8 mouse cellular contexts compared by ENCODE assay signal in the genomic region with DNA sequence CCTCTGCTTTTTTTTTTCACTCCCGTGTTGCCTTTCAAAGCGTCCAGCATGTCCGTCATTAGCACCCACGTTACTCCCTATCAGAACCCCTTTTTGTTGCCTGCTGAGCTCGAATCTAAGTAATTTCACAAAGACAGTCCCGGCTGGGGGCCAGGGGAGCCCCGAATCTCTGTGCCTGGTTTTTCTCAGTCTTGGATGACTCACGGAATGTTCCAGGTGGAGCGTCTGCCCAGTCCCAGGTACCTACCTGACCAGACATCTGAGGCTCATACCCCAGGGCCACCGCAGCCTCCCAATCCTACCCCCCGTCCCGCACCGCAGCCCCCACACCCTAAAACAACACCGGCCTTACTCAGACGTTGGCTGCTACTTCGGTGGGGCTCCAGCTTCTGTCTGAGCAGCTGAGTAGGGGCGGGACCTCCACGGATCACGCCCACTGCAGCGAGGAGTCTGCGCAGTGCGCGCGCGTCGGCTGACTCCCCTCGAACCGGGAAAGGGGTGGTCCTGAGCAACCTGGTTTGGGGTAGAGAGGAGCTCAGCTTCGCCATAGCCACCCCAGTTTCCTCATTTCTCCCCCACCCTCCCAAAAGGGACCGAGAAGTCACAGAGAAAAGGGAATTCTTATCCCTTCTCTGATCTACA. TPM values are rescaled to one million over a fixed set of nuclear protein-coding genes. Genes with fewer than 3 reads are reported as not detected.
DNase-seq lines count a peak whose midpoint lies in the region; ATAC-seq and TF ChIP-seq lines count a peak whose summit lies in the region.

No protein-coding gene starts in this region.

- intact Hi-C loops in heart, adult 2 months (cut with DNase I) = no loop called here

- no peak for TF ChIP-seq CTCF in heart, adult 2 months (IDR thresholded peaks at IDR 0.05)
- no peak for TF ChIP-seq CTCF in kidney, adult 2 months (conservative IDR thresholded peaks at IDR 0.05; ENCODE audit: insufficient read depth, insufficient read length, low read depth, low read length)
- TF ChIP-seq CTCF in spleen, adult 2 months (IDR thresholded peaks at IDR 0.05; ENCODE audit: extremely low read depth, insufficient read depth, insufficient read length, insufficient replicate concordance) = no peak

- TF ChIP-seq EP300 in heart, adult 2 months (IDR thresholded peaks at IDR 0.05; ENCODE audit: insufficient read depth, low read depth, low read length) = no peak

- ATAC-seq in embryonic facial prominence, embryonic 13.5 days (ENCODE audit: insufficient number of reproducible peaks, insufficient read depth, low FRiP score, low TSS enrichment, low read depth) = peak; percentile 83
- peak; percentile 92 for ATAC-seq in limb, embryonic 12.5 days (ENCODE audit: insufficient number of reproducible peaks, insufficient read depth, low FRiP score, low TSS enrichment, low read depth)
- peak; percentile 92 for ATAC-seq in midbrain, embryonic 14.5 days (ENCODE audit: low FRiP score, low TSS enrichment)

- peaks cover 34% of the 10 kb centered on the region for H3K36me3 ChIP-seq in embryonic facial prominence, embryonic 13.5 days
- no peaks in the 10 kb centered on the region for H3K36me3 ChIP-seq in heart, adult 2 months (ENCODE audit: control insufficient read depth, insufficient read depth, low read length)
- H3K36me3 ChIP-seq in kidney, adult 2 months (ENCODE audit: control insufficient read depth, insufficient read depth, low read length) = no peaks in the 10 kb centered on the region
- H3K36me3 ChIP-seq in limb, embryonic 12.5 days = peaks cover 38% of the 10 kb centered on the region
- peaks cover 30% of the 10 kb centered on the region for H3K36me3 ChIP-seq in midbrain, embryonic 14.5 days (ENCODE audit: control insufficient read depth, insufficient read depth, low read length)
- H3K36me3 ChIP-seq in spleen, adult 2 months (ENCODE audit: control insufficient read depth, insufficient read depth, low read length) = peaks cover 1% of the 10 kb centered on the region

- peak overlapping the region; percentile 88 for H3K4me2 ChIP-seq in embryonic facial prominence, embryonic 13.5 days
- peak overlapping the region; percentile 90 for H3K4me2 ChIP-seq in limb, embryonic 12.5 days
- peak overlapping the region; percentile 85 for H3K4me2 ChIP-seq in midbrain, embryonic 14.5 days (ENCODE audit: low read length)

- peaks cover 18% of the 10 kb centered on the region for H3K4me1 ChIP-seq in embryonic facial prominence, embryonic 13.5 days
- no peaks in the 10 kb centered on the region; the same call in 1 of the 2 replicates for H3K4me1 ChIP-seq in heart, adult 2 months (ENCODE audit: control insufficient read depth, insufficient read depth, low read length)
- no peaks in the 10 kb centered on the region for H3K4me1 ChIP-seq in kidney, adult 2 months (ENCODE audit: control insufficient read depth, insufficient read depth, low read length)
- H3K4me1 ChIP-seq in limb, embryonic 12.5 days (replicated peaks) = peaks cover 8% of the 10 kb centered on the region
- peaks cover 14% of the 10 kb centered on the region for H3K4me1 ChIP-seq in midbrain, embryonic 14.5 days (ENCODE audit: control insufficient read depth, insufficient read depth, low read length)
- peaks cover 14% of the 10 kb centered on the region; the same call in 1 of the 2 replicates for H3K4me1 ChIP-seq in spleen, adult 2 months (ENCODE audit: control insufficient read depth, insufficient read depth, insufficient read length)

- H3K9ac ChIP-seq in embryonic facial prominence, embryonic 13.5 days = peak overlapping the region; percentile 80
- peak overlapping the region; percentile 82 for H3K9ac ChIP-seq in heart, adult 2 months (ENCODE audit: low read depth, low read length)
- peak overlapping the region; percentile 77 for H3K9ac ChIP-seq in limb, embryonic 12.5 days (replicated peaks)
- peak overlapping the region; percentile 73 for H3K9ac ChIP-seq in midbrain, embryonic 14.5 days (replicated peaks; ENCODE audit: low read length)

- DNase-seq in 416B (ENCODE audit: low read depth) = peak; percentile 81
- peak; percentile 69 to 76 for DNase-seq in adrenal gland, postnatal 4 days (ENCODE audit: low spot score in 2 of 2)
- peak; percentile 86 to 87 for DNase-seq in heart, adult 2 months
- DNase-seq in kidney, adult 2 months = peak; percentile 78
- DNase-seq in midbrain, embryonic 14.5 days = peak; percentile 93
- DNase-seq in spleen, adult 2 months (ENCODE audit: low read depth in 1 of 2, low spot score in 2 of 2) = peak; percentile 65 to 81

- peak overlapping the region; percentile 59 for H3K4me3 ChIP-seq in embryonic facial prominence, embryonic 13.5 days
- H3K4me3 ChIP-seq in heart, adult 2 months = peak overlapping the region; percentile 58
- peak overlapping the region; percentile 55 for H3K4me3 ChIP-seq in kidney, adult 2 months (ENCODE audit: insufficient read depth, low read depth, low read length)
- H3K4me3 ChIP-seq in limb, embryonic 12.5 days (replicated peaks) = peak overlapping the region; percentile 56
- H3K4me3 ChIP-seq in midbrain, embryonic 14.5 days (replicated peaks; ENCODE audit: low read depth, low read length) = peak overlapping the region; percentile 61
- peak overlapping the region; percentile 70 for H3K4me3 ChIP-seq in spleen, adult 2 months (ENCODE audit: extremely low read depth, insufficient read depth, insufficient read length)

- H3K9me3 ChIP-seq in embryonic facial prominence, embryonic 13.5 days = no peaks in the 10 kb centered on the region
- H3K9me3 ChIP-seq in limb, embryonic 12.5 days = no peaks in the 10 kb centered on the region
- H3K9me3 ChIP-seq in midbrain, embryonic 14.5 days (ENCODE audit: control insufficient read depth, low read length) = no peaks in the 10 kb centered on the region

- no peaks in the 10 kb centered on the region for H3K27me3 ChIP-seq in embryonic facial prominence, embryonic 13.5 days
- H3K27me3 ChIP-seq in heart, adult 2 months (ENCODE audit: control insufficient read depth, insufficient read depth, low read length) = no peaks in the 10 kb centered on the region
- no peaks in the 10 kb centered on the region for H3K27me3 ChIP-seq in kidney, adult 2 months (replicated peaks; ENCODE audit: control insufficient read depth, insufficient read depth, low read length)
- H3K27me3 ChIP-seq in limb, embryonic 12.5 days = no peaks in the 10 kb centered on the region
- H3K27me3 ChIP-seq in midbrain, embryonic 14.5 days (ENCODE audit: control insufficient read depth, insufficient read depth, low read length) = no peaks in the 10 kb centered on the region
- H3K27me3 ChIP-seq in spleen, adult 2 months (ENCODE audit: control insufficient read depth, insufficient read depth, low read length) = no peaks in the 10 kb centered on the region

- TF ChIP-seq POLR2A in heart, adult 2 months (IDR thresholded peaks at IDR 0.05; ENCODE audit: insufficient read depth, low read depth, low read length) = peak; percentile 74
- TF ChIP-seq POLR2A in kidney, adult 2 months (IDR thresholded peaks at IDR 0.05; ENCODE audit: low read depth, low read length) = no peak
- TF ChIP-seq POLR2A in spleen, adult 2 months (IDR thresholded peaks at IDR 0.05; ENCODE audit: low read depth, low read length) = peak; percentile 45

- 2% methylated on average over 30 of the region's 30 CpGs for WGBS in embryonic facial prominence, embryonic 13.5 days
- WGBS in heart, adult 2 months = 2% methylated on average over 30 of the region's 30 CpGs
- under 1% methylated on average over 30 of the region's 30 CpGs for WGBS in kidney, adult 2 months
- 3% methylated on average over 30 of the region's 30 CpGs for WGBS in limb, embryonic 12.5 days
- WGBS in midbrain, embryonic 14.5 days = 3% methylated on average over 30 of the region's 30 CpGs
- WGBS in spleen, adult 2 months = 2% methylated on average over 30 of the region's 30 CpGs

- H3K79me2 ChIP-seq in heart, adult 2 months (replicated peaks; ENCODE audit: control insufficient read depth, insufficient read depth, low read length) = no peaks in the 10 kb centered on the region

- H3K27ac ChIP-seq in embryonic facial prominence, embryonic 13.5 days = no peak overlapping the region
- H3K27ac ChIP-seq in heart, adult 2 months = peak overlapping the region; percentile 67
- H3K27ac ChIP-seq in kidney, adult 2 months (ENCODE audit: insufficient read depth, low read depth, low read length) = no peak overlapping the region
- no peak overlapping the region for H3K27ac ChIP-seq in limb, embryonic 12.5 days
- H3K27ac ChIP-seq in midbrain, embryonic 14.5 days (replicated peaks; ENCODE audit: low read depth, low read length) = peak overlapping the region; percentile 37; the same call in 1 of the 2 replicates
- peak overlapping the region; percentile 40; the same call in 1 of the 2 replicates for H3K27ac ChIP-seq in spleen, adult 2 months (ENCODE audit: insufficient read depth, low read length)

RNA-seq across cellular contexts. Expression of gene Pld3, which starts 10.5 kb away (rescaled TPM):
- total RNA-seq in adrenal gland, postnatal 4 days (2021) = 100 to 1,000 TPM; 132 to 133 TPM
- polyA plus RNA-seq in embryonic facial prominence, embryonic 13.5 days (2015; fragmentation: Nextera tagmentation; extraction: Ambion mirVana) = 76.5 and 81.8 TPM in 2 replicates
- total RNA-seq in heart, adult 2 months (2021) = 10 to 100 TPM; 22.9 to 30.6 TPM
- polyA plus RNA-seq in heart, adult 2 months (2012; rRNA removed) = 54.8 and 68.1 TPM in 2 replicates
- 142 and 163 TPM in 2 replicates for polyA plus RNA-seq in kidney, adult 2 months (2012; rRNA removed)
- 59.7 and 68.5 TPM in 2 replicates for polyA plus RNA-seq in limb, embryonic 12.5 days (2016; fragmentation: Nextera tagmentation; extraction: Ambion mirVana)
- 114 and 134 TPM in 2 replicates for polyA plus RNA-seq in midbrain, embryonic 14.5 days (2014; fragmentation: Nextera tagmentation; extraction: Ambion mirVana)
- polyA plus RNA-seq in spleen, adult 2 months (2012; rRNA removed) = 266 and 280 TPM in 2 replicates

RNA-seq across cellular contexts. Expression of gene 2310022A10Rik, which starts 10.5 kb away (rescaled TPM):
- 10 to 100 TPM; 21.6 to 28.0 TPM for total RNA-seq in adrenal gland, postnatal 4 days (2021)
- 31.3 and 32.8 TPM in 2 replicates for polyA plus RNA-seq in embryonic facial prominence, embryonic 13.5 days (2015; fragmentation: Nextera tagmentation; extraction: Ambion mirVana)
- 10 to 100 TPM; 72.0 to 72.1 TPM for total RNA-seq in heart, adult 2 months (2021)
- 79.5 and 87.4 TPM in 2 replicates for polyA plus RNA-seq in heart, adult 2 months (2012; rRNA removed)
- polyA plus RNA-seq in kidney, adult 2 months (2012; rRNA removed) = 16.9 and 19.3 TPM in 2 replicates
- polyA plus RNA-seq in limb, embryonic 12.5 days (2016; fragmentation: Nextera tagmentation; extraction: Ambion mirVana) = 34.7 and 36.0 TPM in 2 replicates
- 26.3 and 35.3 TPM in 2 replicates for polyA plus RNA-seq in midbrain, embryonic 14.5 days (2014; fragmentation: Nextera tagmentation; extraction: Ambion mirVana)
- polyA plus RNA-seq in spleen, adult 2 months (2012; rRNA removed) = 25.9 and 26.5 TPM in 2 replicates

RNA-seq across cellular contexts. Expression of gene Hipk4, which starts 19.4 kb away (rescaled TPM):
- total RNA-seq in adrenal gland, postnatal 4 days (2021) = 1 to 10 TPM; 1.4 to 1.8 TPM
- polyA plus RNA-seq in embryonic facial prominence, embryonic 13.5 days (2015; fragmentation: Nextera tagmentation; extraction: Ambion mirVana) = 0.92 and 1.1 TPM in 2 replicates
- under 1 TPM; 0.10 to 0.14 TPM for total RNA-seq in heart, adult 2 months (2021)
- 0.20 and 0.21 TPM in 2 replicates for polyA plus RNA-seq in heart, adult 2 months (2012; rRNA removed)
- polyA plus RNA-seq in kidney, adult 2 months (2012; rRNA removed) = 0.48 and 0.61 TPM in 2 replicates
- 0.60 and 0.97 TPM in 2 replicates for polyA plus RNA-seq in limb, embryonic 12.5 days (2016; fragmentation: Nextera tagmentation; extraction: Ambion mirVana)
- 0.43 and 0.78 TPM in 2 replicates for polyA plus RNA-seq in midbrain, embryonic 14.5 days (2014; fragmentation: Nextera tagmentation; extraction: Ambion mirVana)
- 0.28 and 0.47 TPM in 2 replicates for polyA plus RNA-seq in spleen, adult 2 months (2012; rRNA removed)

RNA-seq across cellular contexts. Expression of gene Prx, which starts 43.4 kb away (rescaled TPM):
- 1 to 10 TPM; 7.0 to 8.8 TPM for total RNA-seq in adrenal gland, postnatal 4 days (2021)
- polyA plus RNA-seq in embryonic facial prominence, embryonic 13.5 days (2015; fragmentation: Nextera tagmentation; extraction: Ambion mirVana) = 5.8 and 6.3 TPM in 2 replicates
- total RNA-seq in heart, adult 2 months (2021) = under 1 TPM; 0.59 to 0.81 TPM
- polyA plus RNA-seq in heart, adult 2 months (2012; rRNA removed) = 0.59 and 0.61 TPM in 2 replicates
- polyA plus RNA-seq in kidney, adult 2 months (2012; rRNA removed) = 1.2 and 1.5 TPM in 2 replicates
- 5.6 and 6.1 TPM in 2 replicates for polyA plus RNA-seq in limb, embryonic 12.5 days (2016; fragmentation: Nextera tagmentation; extraction: Ambion mirVana)
- 0.77 and 0.97 TPM in 2 replicates for polyA plus RNA-seq in midbrain, embryonic 14.5 days (2014; fragmentation: Nextera tagmentation; extraction: Ambion mirVana)
- 0.68 and 0.72 TPM in 2 replicates for polyA plus RNA-seq in spleen, adult 2 months (2012; rRNA removed)

RNA-seq across cellular contexts. Expression of gene Akt2, which starts 48.8 kb away (rescaled TPM):
- 100 to 1,000 TPM; 195 to 220 TPM for total RNA-seq in adrenal gland, postnatal 4 days (2021)
- polyA plus RNA-seq in embryonic facial prominence, embryonic 13.5 days (2015; fragmentation: Nextera tagmentation; extraction: Ambion mirVana) = 103 and 106 TPM in 2 replicates
- 100 to 1,000 TPM; 181 to 219 TPM for total RNA-seq in heart, adult 2 months (2021)
- polyA plus RNA-seq in heart, adult 2 months (2012; rRNA removed) = 134 and 181 TPM in 2 replicates
- polyA plus RNA-seq in kidney, adult 2 months (2012; rRNA removed) = 83.9 and 89.2 TPM in 2 replicates
- 98.8 and 104 TPM in 2 replicates for polyA plus RNA-seq in limb, embryonic 12.5 days (2016; fragmentation: Nextera tagmentation; extraction: Ambion mirVana)
- 51.0 and 67.0 TPM in 2 replicates for polyA plus RNA-seq in midbrain, embryonic 14.5 days (2014; fragmentation: Nextera tagmentation; extraction: Ambion mirVana)
- 48.7 and 48.8 TPM in 2 replicates for polyA plus RNA-seq in spleen, adult 2 months (2012; rRNA removed)

Comparison
In these comparisons a context has a peak if more than half of its experiments do, and no peak if none do; other contexts are left out.
1. H3K27ac ChIP-seq: peak in heart, adult 2 months (single experiment), midbrain, embryonic 14.5 days (single experiment) and spleen, adult 2 months (single experiment); none in embryonic facial prominence, embryonic 13.5 days (single experiment), kidney, adult 2 months (single experiment) and limb, embryonic 12.5 days (single experiment).
2. Peak in every context shown above with its lines, with median percentiles within 50 percentile points of each other: DNase-seq, ATAC-seq, H3K4me2 ChIP-seq, H3K4me3 ChIP-seq and H3K9ac ChIP-seq.